Mouse (Mus musculus) 416B (cell line): ENCODE data around the gene Nfe2l3.
A peak's percentile ranks its signal among the peaks of the same experiment; 100 is the strongest.

Experiments
- DNase-seq: peaks from one replicate; pipeline ENCODE4 v3.0.0; 2011; ENCODE audit warnings: low read depth

The Nfe2l3 gene

GRCm38 (mm10) chr6:51442191-51442835, 9.8 kb downstream of the Nfe2l3 start:
- no peak for DNase-seq

GRCm38 (mm10) chr6:51452927-51453503, 20.5 kb downstream of the Nfe2l3 start:
- no peak for DNase-seq

- no peak for DNase-seq
Observed at GRCm38 (mm10) chr6:51454949-51455348, 22.5 kb downstream of the Nfe2l3 start.

GRCm38 (mm10) chr6:51456198-51456597, 23.7 kb downstream of the Nfe2l3 start:
- no peak for DNase-seq

- peak; percentile 51 for DNase-seq
Observed at GRCm38 (mm10) chr6:51457283-51457682, 24.8 kb downstream of the Nfe2l3 start.

GRCm38 (mm10) chr6:51457770-51458387, 25.4 kb downstream of the Nfe2l3 start:
- DNase-seq: peak; percentile 56

GRCm38 (mm10) chr6:51458925-51459312, 26.4 kb downstream of the Nfe2l3 start:
- peak; percentile 76 for DNase-seq

- peak; percentile 67 for DNase-seq
Observed at GRCm38 (mm10) chr6:51459313-51460020, 27.0 kb downstream of the Nfe2l3 start.

- DNase-seq: peak; percentile 61
Observed at GRCm38 (mm10) chr6:51460021-51460360, 27.5 kb downstream of the Nfe2l3 start.

- DNase-seq: no peak
Observed at GRCm38 (mm10) chr6:51460363-51460762, 27.9 kb downstream of the Nfe2l3 start.

GRCm38 (mm10) chr6:51467649-51468048, 35.2 kb downstream of the Nfe2l3 start:
- peak; percentile 71 for DNase-seq

- peak; percentile 86 for DNase-seq
Observed at GRCm38 (mm10) chr6:51468891-51469561, 36.6 kb downstream of the Nfe2l3 start.

- DNase-seq: peak; percentile 100
Observed at GRCm38 (mm10) chr6:51469715-51470310, 37.3 kb downstream of the Nfe2l3 start, which contains the start of gene Hnrnpa2b1. Gene Hnrnpa2b1 (minus strand): TSS chr6:51469894.

- DNase-seq: peak; percentile 97
Observed at GRCm38 (mm10) chr6:51470311-51471178, 38.1 kb downstream of the Nfe2l3 start, which contains the start of gene Cbx3. Gene Cbx3 (plus strand): TSS chr6:51470360.

GRCm38 (mm10) chr6:51471179-51471505, 38.7 kb downstream of the Nfe2l3 start:
- DNase-seq: peak; percentile 56

GRCm38 (mm10) chr6:51471782-51472181, 39.3 kb downstream of the Nfe2l3 start:
- peak; percentile 42 for DNase-seq

GRCm38 (mm10) chr6:51472213-51472612, 39.7 kb downstream of the Nfe2l3 start:
- no peak for DNase-seq

GRCm38 (mm10) chr6:51479136-51479731, 46.8 kb downstream of the Nfe2l3 start:
- no peak for DNase-seq

GRCm38 (mm10) chr6:51481548-51481947, 49.1 kb downstream of the Nfe2l3 start:
- no peak for DNase-seq

GRCm38 (mm10) chr6:51483861-51484260, 51.4 kb downstream of the Nfe2l3 start:
- no peak for DNase-seq
